Mouse (Mus musculus): ENCODE data around the gene Gzme.
"Not testable (repeated sequence)": the region's sequence is repeated elsewhere in the genome, so short reads cannot be mapped to it uniquely, and the experiment has no call there.

The Gzme gene

DNA sequence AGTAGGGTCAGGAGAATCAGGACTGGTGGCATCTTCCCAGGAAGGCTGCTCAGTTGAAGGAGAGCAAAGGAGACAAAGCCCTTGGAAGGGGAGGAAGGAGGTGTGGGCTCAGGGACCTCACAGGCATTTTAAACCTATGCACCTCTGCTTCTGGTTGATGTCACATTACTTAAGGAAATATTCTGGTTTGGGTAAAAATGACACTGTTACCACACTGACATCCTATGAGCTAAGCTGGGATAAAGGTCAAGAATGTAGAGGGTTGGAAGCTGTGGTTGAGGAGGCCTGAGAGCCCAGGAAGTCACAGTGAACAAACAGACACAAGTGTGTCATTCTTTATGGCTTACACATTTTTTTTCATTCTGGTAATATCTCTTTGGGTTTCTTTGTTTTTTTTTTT is at the start of gene Gzme:
TSS of gene Gzme (minus strand) at position 101 of the 400 bp plus-strand sequence.
- DNase-seq (ENCODE audit: low read depth, low spot score), result no peak

DNA sequence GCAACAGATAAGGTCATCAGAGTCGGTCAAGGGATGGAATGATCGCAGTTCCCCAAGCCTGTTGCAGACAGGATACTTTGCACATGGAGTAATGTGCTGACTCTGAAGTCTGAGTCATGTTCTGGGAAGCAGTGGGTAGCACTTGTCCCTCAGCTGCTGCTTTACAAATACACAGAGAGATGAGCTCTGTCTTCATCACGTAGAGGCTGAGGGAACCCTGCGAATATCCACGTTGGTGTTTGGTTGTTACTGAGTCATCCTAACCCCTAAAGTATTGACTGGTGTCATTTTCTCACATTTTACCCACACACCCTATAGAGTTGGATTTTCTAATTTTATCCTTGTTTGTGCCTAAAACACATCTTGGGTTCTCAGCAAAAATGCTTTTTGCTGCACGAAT is 47.6 kb upstream of the Gzme start:
- DNase-seq (ENCODE audit: low read depth, low spot score), result no peak

DNA sequence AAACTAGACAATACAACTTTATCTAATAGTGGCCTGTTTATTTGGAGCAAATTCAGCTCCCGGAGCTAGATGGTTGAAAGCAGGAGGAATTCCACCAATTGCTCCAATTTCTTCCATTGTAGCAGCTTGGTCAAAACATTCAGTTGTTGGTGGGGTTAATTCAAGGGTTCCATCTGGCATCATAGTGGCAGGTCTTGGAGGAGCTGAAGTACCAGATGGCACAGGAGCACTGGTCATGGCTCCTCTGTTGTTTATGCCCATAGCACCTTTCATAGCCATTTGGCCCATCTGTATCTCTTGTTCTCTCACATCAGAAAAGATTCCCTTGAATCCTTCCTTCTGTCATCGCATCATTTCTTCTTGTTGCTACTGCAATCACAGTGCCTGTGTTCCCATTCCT is 41.7 kb upstream of the Gzme start:
- DNase-seq (ENCODE audit: low read depth, low spot score), result no peak

DNA sequence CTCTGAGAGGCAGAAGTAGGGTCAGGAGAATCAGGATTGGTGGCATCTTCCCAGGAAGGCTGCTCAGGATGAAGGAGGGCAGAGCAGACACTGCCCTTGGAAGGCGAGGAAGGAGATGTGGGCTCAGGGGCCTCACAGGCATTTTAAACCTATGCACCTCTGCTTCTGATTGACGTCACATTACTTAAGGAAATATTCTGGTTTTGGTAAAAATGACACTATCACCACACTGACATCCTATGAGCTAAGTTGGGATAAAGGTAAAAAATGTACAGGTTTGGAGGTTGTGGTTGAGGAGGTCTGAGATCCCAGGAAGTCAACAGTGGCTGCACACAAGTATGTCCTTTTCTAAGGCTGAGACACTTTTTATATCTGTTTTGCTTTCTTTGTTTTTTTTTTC is 39.1 kb upstream of the Gzme start, which contains the start of gene Gzmg:
TSS of gene Gzmg (minus strand) at position 101 of the 400 bp plus-strand sequence.
- not testable (repeated sequence) for DNase-seq (ENCODE audit: low read depth, low spot score)

DNA sequence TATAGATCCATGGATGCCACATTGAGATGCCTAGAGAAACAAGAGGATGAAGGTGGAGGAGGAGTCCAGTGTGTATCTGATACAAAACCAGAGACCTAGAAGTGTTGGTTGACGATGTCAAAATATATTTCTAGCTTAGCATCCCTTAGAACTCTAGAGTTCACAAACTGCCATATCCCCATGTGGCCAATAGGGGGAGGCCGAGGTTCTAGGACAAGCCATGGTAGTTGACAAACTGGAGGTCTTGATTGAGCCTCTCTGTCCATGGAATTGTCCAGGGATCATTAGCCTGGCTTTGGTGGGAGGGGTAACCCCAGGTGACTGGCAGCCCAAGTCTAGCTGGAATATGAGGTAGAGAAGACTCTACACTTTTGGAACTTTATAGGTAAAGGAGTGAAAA is 34.9 kb upstream of the Gzme start:
- DNase-seq (ENCODE audit: low read depth, low spot score), result no peak

DNA sequence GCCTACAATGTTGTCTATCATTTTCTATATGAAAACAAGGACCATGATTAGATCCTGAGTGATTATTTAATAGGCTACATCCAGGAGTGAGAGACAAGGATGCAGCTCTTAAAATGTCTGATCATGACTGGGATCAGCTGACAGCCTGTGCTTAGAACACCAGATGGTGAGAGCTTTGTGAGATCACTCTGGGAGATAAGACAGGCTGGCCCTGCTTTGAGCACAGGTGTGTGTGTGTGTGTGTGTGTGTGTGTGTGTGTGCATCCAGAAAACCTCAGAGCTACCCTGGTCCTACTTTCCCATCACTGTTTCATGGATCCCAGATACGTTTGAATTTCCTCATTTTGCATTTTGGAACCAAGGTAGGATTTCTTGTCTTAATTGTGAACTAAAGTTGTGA is 13.2 kb upstream of the Gzme start:
- DNase-seq (ENCODE audit: low read depth, low spot score), result peak; percentile 2

DNA sequence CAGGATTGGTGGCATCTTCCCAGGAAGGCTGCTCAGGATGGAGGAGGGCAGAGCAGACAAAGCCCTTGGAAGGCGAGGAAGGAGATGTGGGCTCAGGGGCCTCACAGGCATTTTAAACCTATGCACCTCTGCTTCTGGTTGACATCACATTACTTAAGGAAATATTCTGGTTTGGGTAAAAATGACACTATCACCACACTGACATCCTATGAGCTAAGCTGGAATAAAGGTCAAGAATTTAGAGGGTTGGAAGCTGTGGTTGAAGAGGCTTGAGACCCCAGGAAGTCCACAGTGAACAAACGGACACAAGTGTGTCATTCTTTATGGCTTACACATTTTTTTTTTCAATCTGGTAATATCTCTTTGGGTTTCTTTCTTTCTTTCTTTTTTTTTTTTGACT is 12.1 kb upstream of the Gzme start, which contains the start of gene Gzmd:
TSS of gene Gzmd (minus strand) at position 101 of the 400 bp plus-strand sequence.
- DNase-seq (ENCODE audit: low read depth, low spot score), result not testable (repeated sequence)

DNA sequence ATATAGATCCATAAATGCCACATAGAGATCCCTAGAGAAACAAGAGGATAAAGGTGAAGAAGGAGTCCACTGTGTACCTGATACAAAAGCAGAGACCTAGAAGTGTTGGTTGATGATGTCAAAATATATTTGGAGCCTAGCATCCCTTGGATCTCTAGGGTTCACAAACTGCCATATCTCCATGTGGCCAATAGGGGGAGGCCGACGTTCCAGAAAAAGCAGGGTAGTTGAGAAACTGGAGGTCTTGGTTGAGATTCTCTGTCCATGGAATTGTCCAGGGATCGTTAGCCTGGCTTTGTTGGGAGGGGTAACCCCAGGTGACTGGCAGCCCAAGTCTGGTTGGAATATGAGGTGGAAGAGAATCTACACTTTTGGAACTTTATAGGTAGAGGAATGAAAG is 7.9 kb upstream of the Gzme start:
- DNase-seq (ENCODE audit: low read depth, low spot score), result no peak

DNA sequence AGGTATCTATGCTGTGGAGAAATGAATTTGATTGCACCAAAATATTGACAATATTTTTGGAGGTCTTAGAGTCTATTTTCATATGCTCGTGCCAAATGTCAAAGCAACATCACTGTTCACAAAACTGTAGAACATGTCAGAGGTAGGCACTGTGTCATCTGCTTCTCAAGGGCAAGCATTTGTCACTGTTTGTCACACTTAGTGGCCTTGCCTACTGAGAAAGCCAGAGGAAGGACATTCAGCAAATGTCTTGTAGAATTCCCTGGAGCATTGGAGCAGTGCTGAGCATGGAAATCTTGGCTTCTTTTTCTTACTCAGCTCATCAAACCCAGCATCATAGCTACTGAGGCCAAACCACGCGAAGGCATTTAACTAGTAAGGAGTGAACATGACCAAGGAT is 3.1 kb upstream of the Gzme start:
- no peak for DNase-seq (ENCODE audit: low read depth, low spot score)

DNA sequence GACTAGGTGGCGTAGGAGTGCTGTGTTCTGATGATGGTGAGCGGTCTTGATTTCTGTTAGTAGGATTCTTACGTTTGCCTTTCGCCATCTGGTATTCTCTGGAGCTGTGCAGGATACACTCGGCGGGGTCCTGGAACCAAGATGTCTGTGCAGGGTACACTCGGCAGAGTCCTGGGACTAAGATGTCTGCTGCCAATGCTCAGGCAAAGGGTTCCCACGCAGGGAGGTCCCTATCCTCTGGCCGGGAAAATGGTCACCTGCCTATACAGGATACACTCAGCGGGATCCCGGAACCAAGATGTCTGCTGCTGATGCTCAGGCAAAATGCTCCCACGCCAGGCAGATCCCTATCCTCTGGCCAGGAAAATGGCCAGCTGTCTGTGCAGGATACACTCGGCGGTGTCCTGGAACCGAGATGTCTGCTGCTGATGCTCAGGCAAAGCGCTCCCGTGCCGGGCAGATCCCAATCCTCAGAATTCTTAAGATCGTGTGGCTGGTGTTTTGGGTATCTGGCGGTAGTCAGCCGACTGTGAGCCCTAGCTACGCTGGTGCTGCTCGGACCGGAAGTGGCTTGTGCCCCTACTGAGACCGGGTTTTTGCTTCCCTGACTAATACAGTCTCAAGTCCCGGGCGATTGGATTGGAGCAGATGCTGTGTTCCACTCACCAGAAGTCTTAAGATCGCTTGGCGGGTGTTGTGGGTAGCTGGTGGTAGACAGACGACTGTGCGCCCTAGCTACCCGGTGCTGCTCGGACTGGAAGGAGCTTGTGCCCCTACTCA is 4.7 kb downstream of the Gzme start:
- not testable (repeated sequence) for DNase-seq (ENCODE audit: low read depth, low spot score)

DNA sequence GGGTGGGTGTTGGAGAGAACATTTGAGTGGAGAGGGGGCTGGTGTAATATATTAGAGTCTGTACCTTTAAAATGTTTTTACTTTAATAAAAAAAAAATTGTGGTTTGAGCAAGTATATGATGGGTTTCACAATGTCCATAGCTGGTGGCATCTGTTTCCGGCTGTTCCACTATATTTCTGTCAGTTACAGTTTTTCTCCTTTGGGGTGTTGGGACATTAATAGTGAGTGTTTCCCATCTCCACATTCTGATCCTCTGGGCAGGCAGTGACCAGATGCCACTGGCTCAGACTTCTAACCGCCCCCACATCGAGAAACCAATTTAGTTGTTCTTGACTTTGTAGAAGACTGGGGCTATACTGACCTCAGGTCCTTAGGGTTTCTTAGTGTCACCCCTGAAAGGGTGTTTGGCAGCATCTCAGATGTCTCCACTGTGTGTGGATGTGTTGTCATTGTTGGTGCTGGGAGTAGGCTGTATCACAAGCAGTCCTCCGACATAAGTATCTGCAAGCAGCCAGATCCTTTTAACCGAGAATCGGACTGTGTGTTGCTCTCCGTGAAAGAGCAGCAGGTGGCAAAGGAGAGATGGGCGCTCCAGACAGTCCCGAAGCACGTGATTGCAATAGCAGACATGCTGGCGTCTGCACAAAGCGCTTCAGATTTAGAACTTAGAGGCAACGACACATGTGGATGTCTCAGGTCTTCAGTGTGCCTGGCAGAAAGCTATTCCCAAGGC is 14.8 kb downstream of the Gzme start:
- DNase-seq (ENCODE audit: low read depth, low spot score), result no peak

DNA sequence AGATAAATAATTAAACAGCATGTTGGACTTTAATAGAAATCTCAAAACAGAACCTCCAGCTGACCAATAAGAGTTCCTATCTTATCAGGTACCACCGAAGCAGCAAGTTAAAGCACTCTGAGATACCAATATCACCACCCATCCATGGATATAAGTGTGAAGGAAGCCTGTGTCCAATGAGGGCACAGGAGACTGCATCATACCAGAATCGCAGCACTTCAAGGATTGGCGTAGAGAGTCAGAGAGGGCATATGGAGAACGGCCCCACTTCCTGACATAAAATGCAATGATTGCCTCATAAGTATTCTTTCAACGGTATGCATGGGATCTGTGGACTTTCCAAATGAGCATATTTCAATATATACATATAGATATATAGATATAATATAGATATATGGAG is 15.4 kb downstream of the Gzme start:
- DNase-seq (ENCODE audit: low read depth, low spot score), result no peak

DNA sequence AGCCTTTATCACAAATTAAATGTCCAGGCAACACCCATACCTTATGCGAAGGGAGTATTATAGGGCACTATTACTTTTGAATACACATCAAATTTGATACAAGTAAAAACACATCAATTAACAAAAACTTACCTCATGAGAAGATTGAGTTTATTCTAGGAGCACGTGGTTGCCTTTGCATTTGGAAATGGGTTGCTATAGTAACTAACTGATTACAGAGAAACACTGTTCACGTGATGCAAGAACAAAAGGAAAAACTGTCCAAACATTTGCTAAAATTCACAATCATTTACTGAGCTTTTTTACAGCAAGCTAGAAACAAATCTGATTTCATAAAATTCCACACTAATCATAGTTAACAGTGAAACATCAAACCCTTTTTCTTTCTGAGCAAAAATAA is 17.0 kb downstream of the Gzme start:
- DNase-seq (ENCODE audit: low read depth, low spot score), result no peak

DNA sequence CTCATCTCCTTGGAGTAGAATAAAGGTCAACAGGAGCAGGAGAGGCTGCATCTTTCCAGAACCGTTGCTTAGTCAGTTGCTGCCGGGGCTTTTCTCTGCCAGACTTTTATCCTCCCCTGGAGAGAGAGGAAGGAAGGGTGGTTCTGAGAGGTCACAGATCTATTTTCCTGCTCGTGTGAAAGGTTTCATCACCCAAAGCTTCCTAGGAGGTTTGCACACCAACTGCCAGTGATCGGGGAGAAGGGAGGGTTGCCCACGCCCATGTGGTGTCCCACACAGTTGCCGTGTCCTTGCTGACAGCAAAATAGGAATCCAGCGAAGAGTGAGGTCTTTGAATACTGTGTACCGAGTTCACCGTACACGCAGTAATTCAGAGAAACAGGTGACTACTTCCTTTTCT is 18.0 kb downstream of the Gzme start, which contains the start of gene Ctsg:
TSS of gene Ctsg (minus strand) at position 189 of the 400 bp plus-strand sequence.
- no peak for DNase-seq (ENCODE audit: low read depth, low spot score)

DNA sequence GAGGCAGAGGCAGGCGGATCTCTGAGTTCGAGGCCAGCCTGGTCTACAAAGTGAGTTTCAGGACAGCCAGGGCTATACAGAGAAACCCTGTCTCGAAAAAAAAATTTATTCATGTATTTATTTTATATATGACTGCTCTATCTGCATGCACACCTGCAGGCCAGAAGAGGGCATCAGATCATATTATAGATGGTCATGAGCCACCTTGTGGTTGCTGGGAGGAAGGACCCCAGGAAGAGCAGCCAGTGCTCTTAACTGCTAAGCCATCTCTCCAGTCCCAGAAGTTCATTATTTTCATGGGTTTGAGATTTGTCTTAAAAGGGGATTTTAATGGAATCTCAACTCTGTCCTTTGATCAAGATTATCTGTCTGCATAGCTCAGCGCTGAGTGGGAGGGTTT is 21.5 kb downstream of the Gzme start:
- no peak for DNase-seq (ENCODE audit: low read depth, low spot score)

DNA sequence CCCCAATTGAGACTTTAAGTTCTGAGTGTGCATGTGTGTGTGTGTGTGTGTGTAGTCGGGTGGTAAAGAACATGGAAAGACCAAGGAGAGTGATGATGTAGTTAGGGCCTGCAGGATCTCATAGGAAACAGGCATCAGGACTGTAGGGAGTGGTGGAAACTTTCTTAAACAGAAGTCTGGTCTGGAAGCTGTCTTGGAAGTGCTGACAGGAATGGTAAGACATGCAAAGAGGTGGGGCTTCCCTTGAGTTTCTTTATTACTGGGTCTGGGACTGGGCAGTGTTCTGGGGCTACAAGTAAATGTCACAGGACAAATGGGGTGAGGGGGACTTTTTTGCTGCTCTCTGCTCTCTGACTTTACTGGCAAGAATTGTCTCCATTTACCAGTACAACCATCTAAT is 22.8 kb downstream of the Gzme start:
- no peak for DNase-seq (ENCODE audit: low read depth, low spot score)

DNA sequence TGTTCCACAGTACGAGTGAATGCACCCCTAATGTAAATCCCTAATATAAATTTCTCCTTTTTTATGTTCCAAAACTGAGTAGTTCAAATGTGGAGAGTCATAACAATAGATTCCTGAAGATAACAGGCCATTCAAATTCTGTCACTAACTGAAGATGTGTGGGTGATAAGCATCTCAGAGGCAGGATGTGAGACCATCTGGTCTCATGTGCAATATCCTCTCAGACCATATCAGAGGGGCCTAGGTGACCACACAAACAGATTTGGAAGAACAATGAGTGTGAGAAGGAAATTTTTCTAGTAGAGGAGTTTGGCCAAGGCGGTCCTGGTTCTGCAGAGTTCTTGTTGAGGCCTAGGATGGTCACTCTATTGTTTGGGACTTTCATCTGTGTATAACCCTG is 27.1 kb downstream of the Gzme start:
- DNase-seq (ENCODE audit: low read depth, low spot score), result no peak

DNA sequence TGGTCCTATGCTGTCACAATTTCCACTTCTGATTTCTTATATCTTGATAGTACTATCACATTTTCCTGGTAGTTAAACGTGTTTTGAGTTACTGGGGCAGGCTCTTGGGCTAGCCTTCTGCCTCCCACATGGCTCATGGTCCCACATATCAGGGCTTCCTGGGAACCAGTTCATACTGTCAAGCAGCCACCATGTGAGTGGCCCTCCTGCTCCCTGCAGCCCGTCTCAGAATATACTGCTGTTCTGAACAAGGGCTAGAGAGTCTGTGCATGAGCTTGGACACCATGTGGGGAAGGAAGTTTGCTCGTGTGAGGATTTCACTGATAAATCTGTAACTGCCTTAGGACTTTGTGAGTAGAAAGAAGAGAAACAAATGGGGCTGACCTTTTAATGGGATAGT is 33.7 kb downstream of the Gzme start:
- DNase-seq (ENCODE audit: low read depth, low spot score), result no peak

DNA sequence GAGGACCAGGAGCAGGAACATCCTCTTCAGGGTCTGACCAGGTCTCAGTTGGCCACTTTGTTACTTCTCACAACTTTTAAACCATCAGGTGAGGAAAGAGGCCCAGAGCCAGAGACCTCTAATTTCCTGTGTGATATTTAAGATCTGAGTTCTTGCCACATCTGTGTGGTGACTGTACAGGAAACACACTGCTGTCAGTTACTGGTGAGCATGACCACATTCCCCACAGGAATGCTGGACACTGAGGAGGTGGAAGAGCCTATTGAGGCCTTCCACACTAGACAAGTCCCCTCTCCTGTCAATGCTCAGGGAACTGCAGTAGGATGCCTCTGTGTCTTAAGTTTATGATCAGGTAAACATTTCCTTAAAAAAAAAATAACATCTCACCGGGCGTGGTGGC is 35.3 kb downstream of the Gzme start, which contains the start of gene Mcpt8:
TSS of gene Mcpt8 (minus strand) at position 107 of the 400 bp plus-strand sequence.
- DNase-seq (ENCODE audit: low read depth, low spot score), result no peak

DNA sequence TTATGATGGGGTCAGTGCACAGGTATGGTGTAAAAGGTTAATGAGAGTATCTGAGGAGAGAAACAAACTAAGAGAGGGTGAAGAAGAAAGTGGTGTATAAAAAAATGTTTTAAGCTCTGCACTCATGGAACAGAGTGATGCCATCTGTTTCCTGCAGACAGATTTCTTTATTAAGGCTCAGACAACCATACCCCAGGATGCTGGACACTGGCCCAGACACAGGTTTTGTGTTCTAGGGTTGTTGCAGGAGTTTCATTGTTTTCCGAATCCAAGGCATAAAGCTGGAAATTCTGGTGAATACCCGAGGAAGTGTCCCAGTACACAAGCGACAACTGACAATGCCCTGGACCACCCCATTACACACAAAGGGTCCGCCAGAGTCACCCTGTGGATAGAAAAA is 38.4 kb downstream of the Gzme start:
- DNase-seq (ENCODE audit: low read depth, low spot score), result no peak
